Mouse (Mus musculus) liver, postnatal 0 days (tissue): ENCODE results near the gene Vdr. TPM values are rescaled to one million over a fixed set of nuclear protein-coding genes. Genes with fewer than 3 reads are reported as not detected.

Source experiments
- ATAC-seq: fragments of 200-750 bp; cut with Nextera tagmentation; 2 replicates; pipeline ENCODE4 v1.8.0; 2017; ENCODE audit warnings: mild to moderate bottlenecking, moderate library complexity
- DNase-seq: peaks from one replicate; pipeline ENCODE4 v3.0.0-alpha.2; 2016
- H3K27ac ChIP-seq: fragments of 300-500 bp; sonication (generic); 2 replicates; pipeline ENCODE4 v1.5.1; 2014; ENCODE audit warnings: antibody characterized with exemption, moderate library complexity, mild to moderate bottlenecking, low read depth
- H3K27me3 ChIP-seq: fragments of 300-500 bp; sonication (generic); 2 replicates; pipeline ENCODE4 v1.6.1; 2014; ENCODE audit warnings: low read length, control low read depth, mixed read lengths; ENCODE audit not compliant: insufficient read depth
- H3K36me3 ChIP-seq: fragments of 300-500 bp; sonication (generic); replicated peaks from 2 replicates; pipeline ENCODE4 v1.6.1; 2014; ENCODE audit warnings: mild to moderate bottlenecking, control low read depth, low read length, moderate library complexity, mixed read lengths; ENCODE audit not compliant: insufficient read depth
- H3K4me1 ChIP-seq: fragments of 300-500 bp; sonication (generic); 2 replicates; pipeline ENCODE4 v1.6.1; 2014; ENCODE audit warnings: antibody characterized with exemption, mild to moderate bottlenecking, control low read depth; ENCODE audit not compliant: insufficient read depth
- H3K4me2 ChIP-seq: fragments of 300-500 bp; sonication (generic); 2 replicates; pipeline ENCODE4 v1.6.1; 2014; ENCODE audit warnings: low read depth, mild to moderate bottlenecking, low read length, moderate library complexity, mixed read lengths
- H3K4me3 ChIP-seq: fragments of 300-500 bp; sonication (generic); 2 replicates; pipeline ENCODE4 v1.5.1; 2014; ENCODE audit warnings: low read depth, low read length
- H3K9ac ChIP-seq: fragments of 300-500 bp; sonication (generic); replicated peaks from 2 replicates; pipeline ENCODE4 v1.6.1; 2014; ENCODE audit warnings: mild to moderate bottlenecking, moderate library complexity
- H3K9me3 ChIP-seq: fragments of 300-500 bp; sonication (generic); 2 replicates; pipeline ENCODE4 v1.6.1; 2016; ENCODE audit warnings: mild to moderate bottlenecking, control low read depth, low read length, mixed read lengths
- CTCF ChIP-seq: sonication (generic); IDR thresholded peaks from 2 replicates; pipeline ENCODE4 v1.5.1; 2016; ENCODE audit warnings: antibody characterized with exemption, low read depth
- EP300 ChIP-seq: IDR thresholded peaks from 2 replicates; pipeline ENCODE4 v1.6.1; 2016; ENCODE audit warnings: antibody characterized with exemption, low read depth, mild to moderate bottlenecking
- WGBS: fragments of 180-500 bp; shearing (Covaris S2); extraction: QIAGEN DNeasy Blood & Tissue Kit; methylation state at CpG from one replicate; pipeline ENCODE4 v1.1.7; 2014; ENCODE audit not compliant: insufficient replicate concordance; 5-methylcytosine and 5-hydroxymethylcytosine counted together
- polyA plus RNA-seq: library from polyadenylated mRNA; unstranded; fragments of >200 nt; fragmentation: Nextera tagmentation; extraction: Ambion mirVana; gene quantifications from 2 replicates; pipeline ENCODE4 v1.2.1, GENCODE M21; 2015

The Vdr gene
- polyA plus RNA-seq, 1 experiment from 2014 or later = 0.25 TPM

- 1% methylated on average over 71 of the region's 84 CpGs for WGBS
- H3K4me3 ChIP-seq = peak overlapping the region; percentile 73
- ATAC-seq = peak; percentile 71
- DNase-seq = peak; percentile 75
- H3K27ac ChIP-seq = peak overlapping the region; percentile 93
- H3K9me3 ChIP-seq = no peaks in the 10 kb centered on the region
- H3K4me1 ChIP-seq = peaks cover 32% of the 10 kb centered on the region
- H3K9ac ChIP-seq = peak overlapping the region; percentile 89
- H3K27me3 ChIP-seq = peaks cover 17% of the 10 kb centered on the region; the same call in 1 of the 2 replicates
- peak overlapping the region; percentile 95 for H3K4me2 ChIP-seq
- TF ChIP-seq CTCF (no peak), EP300 (no peak)
- no peaks in the 10 kb centered on the region for H3K36me3 ChIP-seq
Measured at GRCm38 (mm10) chr15:97831242-97831986, 79.0 kb downstream of the Vdr start.

- no peaks in the 10 kb centered on the region for H3K9me3 ChIP-seq
- peak overlapping the region; percentile 73 for H3K4me3 ChIP-seq
- peaks cover 17% of the 10 kb centered on the region; the same call in 1 of the 2 replicates for H3K27me3 ChIP-seq
- H3K27ac ChIP-seq = peak overlapping the region; percentile 93
- peak overlapping the region; percentile 89 for H3K9ac ChIP-seq
- H3K4me1 ChIP-seq = peaks cover 33% of the 10 kb centered on the region
- ATAC-seq (peak; percentile 39), DNase-seq (peak; percentile 61)
- WGBS = under 1% methylated on average over 19 of the region's 39 CpGs
- H3K4me2 ChIP-seq = peak overlapping the region; percentile 95
- H3K36me3 ChIP-seq = no peaks in the 10 kb centered on the region
- TF ChIP-seq CTCF (no peak), EP300 (no peak)
Measured at GRCm38 (mm10) chr15:97830788-97831241, 79.6 kb downstream of the Vdr start.

- Histone ChIP-seq H3K36me3 (no peaks in the 10 kb centered on the region), H3K27me3 (peaks cover 17% of the 10 kb centered on the region; the same call in 1 of the 2 replicates), H3K4me3 (peak overlapping the region; percentile 73), H3K9ac (peak overlapping the region; percentile 89), H3K4me2 (peak overlapping the region; percentile 95), H3K4me1 (peaks cover 38% of the 10 kb centered on the region), H3K27ac (peak overlapping the region; percentile 93), H3K9me3 (no peaks in the 10 kb centered on the region)
- no peak for ATAC-seq
- no peak for TF ChIP-seq CTCF
- WGBS = 22% methylated on average over 12 of the region's 12 CpGs
- no peak for DNase-seq
Measured at GRCm38 (mm10) chr15:97830253-97830787, 80.1 kb downstream of the Vdr start.

- WGBS = 35% methylated on average over 2 of the region's 2 CpGs
- H3K9ac ChIP-seq = peak overlapping the region; percentile 89; the same call in 1 of the 2 replicates
- DNase-seq (no peak), ATAC-seq (no peak)
- peaks cover 17% of the 10 kb centered on the region; the same call in 1 of the 2 replicates for H3K27me3 ChIP-seq
- H3K9me3 ChIP-seq = no peaks in the 10 kb centered on the region
- peak overlapping the region; percentile 73 for H3K4me3 ChIP-seq
- no peaks in the 10 kb centered on the region for H3K36me3 ChIP-seq
- TF ChIP-seq EP300 (no peak), CTCF (no peak)
- peak overlapping the region; percentile 13; the same call in 1 of the 2 replicates for H3K27ac ChIP-seq
- H3K4me2 ChIP-seq = peak overlapping the region; percentile 95
- peaks cover 43% of the 10 kb centered on the region for H3K4me1 ChIP-seq
Measured at GRCm38 (mm10) chr15:97829432-97829831, 81.0 kb downstream of the Vdr start.

GRCm38 (mm10) chr15:97828901-97829338 lies 81.5 kb downstream of the Vdr start:
- DNase-seq = no peak
- 35% methylated on average over 5 of the region's 5 CpGs for WGBS
- 0 out of 2 replicates have a peak overlapping the region, but pooled peaks have one; percentile 2 for H3K4me3 ChIP-seq

GRCm38 (mm10) chr15:97828221-97828842 lies 82.1 kb downstream of the Vdr start:
- no peaks in the 10 kb centered on the region for H3K36me3 ChIP-seq
- ATAC-seq = no peak
- TF ChIP-seq EP300 = no peak
- no peak for TF ChIP-seq CTCF
- DNase-seq = no peak
- H3K4me2 ChIP-seq = peak overlapping the region; percentile 95
- peaks cover 43% of the 10 kb centered on the region for H3K4me1 ChIP-seq
- H3K9me3 ChIP-seq = no peaks in the 10 kb centered on the region
- H3K27me3 ChIP-seq = peaks cover 17% of the 10 kb centered on the region; the same call in 1 of the 2 replicates
- H3K9ac ChIP-seq = no peak overlapping the region; the same call in 1 of the 2 replicates
- 0 out of 2 replicates have a peak overlapping the region, but pooled peaks have one; percentile 2 for H3K4me3 ChIP-seq
- peak overlapping the region; percentile 13; the same call in 1 of the 2 replicates for H3K27ac ChIP-seq
- WGBS = 37% methylated on average over 6 of the region's 6 CpGs

More at GRCm38 (mm10) chr15:97828901-97829338, 81.5 kb downstream of the Vdr start:
- no peak for ATAC-seq
- H3K4me2 ChIP-seq = peak overlapping the region; percentile 95
- peaks cover 17% of the 10 kb centered on the region; the same call in 1 of the 2 replicates for H3K27me3 ChIP-seq
- H3K36me3 ChIP-seq = no peaks in the 10 kb centered on the region
- H3K4me1 ChIP-seq = peaks cover 43% of the 10 kb centered on the region
- no peak for TF ChIP-seq EP300
- TF ChIP-seq CTCF = peak; percentile 42
- peak overlapping the region; percentile 13; the same call in 1 of the 2 replicates for H3K27ac ChIP-seq
- H3K9me3 ChIP-seq = no peaks in the 10 kb centered on the region
- no peak overlapping the region; the same call in 1 of the 2 replicates for H3K9ac ChIP-seq
